Mouse (Mus musculus) heart, postnatal 0 days (tissue): ENCODE measurements at regions not wholly inside any gene's neighbourhood (a gene's known extent, or its start where the extent isn't known, plus 50 kb on each side); places are given as distances from the start of the nearest gene placed in this dataset.

Source experiments
- CTCF ChIP-seq: IDR thresholded peaks from 2 replicates; pipeline ENCODE4 v1.5.1; 2016; ENCODE audit warnings: antibody characterized with exemption, control low read depth, low read depth
- EP300 ChIP-seq: IDR thresholded peaks from 2 replicates; pipeline ENCODE4 v1.6.1; 2016; ENCODE audit warnings: antibody characterized with exemption, low read depth

- TF ChIP-seq CTCF (no peak), EP300 (no peak)
These were observed 161.3 kb upstream of the Npvf start for GRCm38 (mm10) chr6:50815579-50815978.
